Mouse (Mus musculus) hindbrain, embryonic 11.5 days (tissue): Measurements from ENCODE around the gene Ttc23. TPM values are rescaled to one million over a fixed set of nuclear protein-coding genes. Genes with fewer than 3 reads are reported as not detected.

Experiments used
- ATAC-seq: fragments of 200-750 bp; cut with Nextera tagmentation; 2 replicates; pipeline ENCODE4 v1.8.0; 2017; ENCODE audit warnings: mild to moderate bottlenecking, moderate TSS enrichment, moderate library complexity; ENCODE audit not compliant: low FRiP score
- DNase-seq: peaks from one replicate; pipeline ENCODE4 v3.0.0-alpha.2; 2015; ENCODE audit warnings: low spot score
- H3K27ac ChIP-seq: fragments of 300-500 bp; sonication (generic); 2 replicates; pipeline ENCODE4 v1.5.1; 2014; ENCODE audit warnings: mild to moderate bottlenecking, low read depth, low read length
- H3K27me3 ChIP-seq: fragments of 300-500 bp; sonication (generic); 2 replicates; pipeline ENCODE4 v1.6.1; 2014; ENCODE audit warnings: mild to moderate bottlenecking, low read length, moderate library complexity, mixed read lengths; ENCODE audit not compliant: control insufficient read depth, insufficient read depth
- H3K36me3 ChIP-seq: fragments of 300-500 bp; sonication (generic); 2 replicates; pipeline ENCODE4 v1.6.1; 2014; ENCODE audit warnings: mild to moderate bottlenecking, low read length, moderate library complexity, mixed read lengths; ENCODE audit not compliant: control insufficient read depth, insufficient read depth
- H3K4me1 ChIP-seq: fragments of 300-500 bp; sonication (generic); replicated peaks from 2 replicates; pipeline ENCODE4 v1.6.1; 2014; ENCODE audit warnings: low read length, mixed read lengths; ENCODE audit not compliant: control insufficient read depth, insufficient read depth
- H3K4me2 ChIP-seq: fragments of 300-500 bp; sonication (generic); replicated peaks from 2 replicates; pipeline ENCODE4 v1.6.1; 2014; ENCODE audit warnings: mild to moderate bottlenecking, low read depth, low read length
- H3K4me3 ChIP-seq: fragments of 300-500 bp; sonication (generic); 2 replicates; pipeline ENCODE4 v1.5.1; 2014; ENCODE audit warnings: low read depth, low read length
- H3K9ac ChIP-seq: fragments of 300-500 bp; sonication (generic); 2 replicates; pipeline ENCODE4 v1.6.1; 2014; ENCODE audit warnings: low read depth, low read length
- H3K9me3 ChIP-seq: fragments of 300-500 bp; sonication (generic); 2 replicates; pipeline ENCODE4 v1.6.1; 2016; ENCODE audit warnings: low read length; ENCODE audit not compliant: control insufficient read depth
- WGBS: fragments of 180-500 bp; shearing (Covaris S2); extraction: QIAGEN DNeasy Blood & Tissue Kit; methylation state at CpG from one replicate; pipeline ENCODE4 v1.1.7; 2014; 5-methylcytosine and 5-hydroxymethylcytosine counted together
- polyA plus RNA-seq: library from polyadenylated mRNA; unstranded; fragments of >200 nt; fragmentation: Nextera tagmentation; extraction: Ambion mirVana; gene quantifications from 2 replicates; pipeline ENCODE4 v1.2.1, GENCODE M21; 2014

Gene Ttc23
- polyA plus RNA-seq, 1 experiment from 2014 or later: 33.3 TPM

- no peak for DNase-seq
- ATAC-seq: no peak
- Histone ChIP-seq H3K27ac (no peak overlapping the region), H3K36me3 (no peaks in the 10 kb centered on the region), H3K4me1 (no peaks in the 10 kb centered on the region), H3K4me2 (no peak overlapping the region), H3K9me3 (no peaks in the 10 kb centered on the region), H3K27me3 (no peaks in the 10 kb centered on the region), H3K9ac (no peak overlapping the region), H3K4me3 (no peak overlapping the region)
- 91% methylated on average over 9 of the region's 9 CpGs for WGBS
Measured at GRCm38 (mm10) chr7:67772231-67772630, 125.0 kb downstream of the Ttc23 start.

- no peaks in the 10 kb centered on the region for H3K27me3 ChIP-seq
- DNase-seq (no peak), ATAC-seq (no peak)
- H3K4me2 ChIP-seq: no peak overlapping the region
- no peak overlapping the region for H3K9ac ChIP-seq
- H3K9me3 ChIP-seq: no peaks in the 10 kb centered on the region
- H3K4me3 ChIP-seq: no peak overlapping the region
- no peaks in the 10 kb centered on the region for H3K36me3 ChIP-seq
- 86% methylated on average over 3 of the region's 3 CpGs for WGBS
- H3K27ac ChIP-seq: no peak overlapping the region
- H3K4me1 ChIP-seq: no peaks in the 10 kb centered on the region
Measured at GRCm38 (mm10) chr7:67775623-67776022, 128.4 kb downstream of the Ttc23 start.

GRCm38 (mm10) chr7:67776636-67777305 lies 129.6 kb downstream of the Ttc23 start:
- no peak overlapping the region for H3K9ac ChIP-seq
- H3K27ac ChIP-seq: no peak overlapping the region
- H3K4me2 ChIP-seq: no peak overlapping the region
- H3K27me3 ChIP-seq: no peaks in the 10 kb centered on the region
- no peak for ATAC-seq
- no peak overlapping the region for H3K4me3 ChIP-seq
- H3K9me3 ChIP-seq: no peaks in the 10 kb centered on the region
- no peaks in the 10 kb centered on the region for H3K36me3 ChIP-seq
- H3K4me1 ChIP-seq: no peaks in the 10 kb centered on the region
- WGBS: 48% methylated on average over 12 of the region's 12 CpGs
- no peak for DNase-seq

GRCm38 (mm10) chr7:67787861-67788260 lies 140.7 kb downstream of the Ttc23 start:
- no peaks in the 10 kb centered on the region for H3K4me1 ChIP-seq
- no peak for ATAC-seq
- no peaks in the 10 kb centered on the region for H3K36me3 ChIP-seq
- no peak overlapping the region for H3K4me3 ChIP-seq
- no peak overlapping the region for H3K9ac ChIP-seq
- H3K27me3 ChIP-seq: no peaks in the 10 kb centered on the region
- H3K27ac ChIP-seq: no peak overlapping the region
- H3K9me3 ChIP-seq: no peaks in the 10 kb centered on the region
- 65% methylated on average over 2 of the region's 2 CpGs for WGBS
- H3K4me2 ChIP-seq: no peak overlapping the region
- DNase-seq: no peak

- no peaks in the 10 kb centered on the region for H3K36me3 ChIP-seq
- H3K27me3 ChIP-seq: no peaks in the 10 kb centered on the region
- ATAC-seq (no peak), DNase-seq (peak; percentile 83)
- 16% methylated on average over 10 of the region's 10 CpGs for WGBS
- no peak overlapping the region for H3K4me2 ChIP-seq
- H3K4me1 ChIP-seq: no peaks in the 10 kb centered on the region
- H3K9ac ChIP-seq: no peak overlapping the region
- H3K27ac ChIP-seq: no peak overlapping the region
- H3K9me3 ChIP-seq: no peaks in the 10 kb centered on the region
- no peak overlapping the region for H3K4me3 ChIP-seq
Measured at GRCm38 (mm10) chr7:67788713-67789112, 141.5 kb downstream of the Ttc23 start.

- no peak overlapping the region for H3K27ac ChIP-seq
- ATAC-seq (no peak), DNase-seq (no peak)
- H3K4me3 ChIP-seq: no peak overlapping the region
- H3K4me1 ChIP-seq: no peaks in the 10 kb centered on the region
- WGBS: 69% methylated on average over 7 of the region's 7 CpGs
- H3K4me2 ChIP-seq: no peak overlapping the region
- H3K27me3 ChIP-seq: no peaks in the 10 kb centered on the region
- no peaks in the 10 kb centered on the region for H3K9me3 ChIP-seq
- no peak overlapping the region for H3K9ac ChIP-seq
- no peaks in the 10 kb centered on the region for H3K36me3 ChIP-seq
Measured at GRCm38 (mm10) chr7:67791256-67791655, 144.0 kb downstream of the Ttc23 start.

- ATAC-seq (no peak), DNase-seq (no peak)
- Histone ChIP-seq H3K27me3 (no peaks in the 10 kb centered on the region), H3K9me3 (no peaks in the 10 kb centered on the region), H3K4me1 (no peaks in the 10 kb centered on the region), H3K9ac (no peak overlapping the region), H3K36me3 (no peaks in the 10 kb centered on the region), H3K4me2 (no peak overlapping the region), H3K4me3 (no peak overlapping the region), H3K27ac (no peak overlapping the region)
- 77% methylated on average over 7 of the region's 7 CpGs for WGBS
Measured at GRCm38 (mm10) chr7:67793449-67793848, 146.2 kb downstream of the Ttc23 start.

GRCm38 (mm10) chr7:67797065-67797464 lies 149.9 kb downstream of the Ttc23 start:
- H3K27me3 ChIP-seq: no peaks in the 10 kb centered on the region
- no peaks in the 10 kb centered on the region for H3K9me3 ChIP-seq
- WGBS: 40% methylated on average over 8 of the region's 8 CpGs
- H3K4me2 ChIP-seq: no peak overlapping the region
- H3K4me1 ChIP-seq: no peaks in the 10 kb centered on the region
- DNase-seq: no peak
- no peak for ATAC-seq
- H3K4me3 ChIP-seq: no peak overlapping the region
- H3K27ac ChIP-seq: no peak overlapping the region
- H3K9ac ChIP-seq: no peak overlapping the region
- no peaks in the 10 kb centered on the region for H3K36me3 ChIP-seq

- H3K4me3 ChIP-seq: no peak overlapping the region
- no peak overlapping the region for H3K4me2 ChIP-seq
- H3K4me1 ChIP-seq: no peaks in the 10 kb centered on the region
- H3K9me3 ChIP-seq: no peaks in the 10 kb centered on the region
- WGBS: 88% methylated on average over 4 of the region's 4 CpGs
- H3K27ac ChIP-seq: no peak overlapping the region
- no peaks in the 10 kb centered on the region for H3K36me3 ChIP-seq
- no peak overlapping the region for H3K9ac ChIP-seq
- no peak for DNase-seq
- no peaks in the 10 kb centered on the region for H3K27me3 ChIP-seq
- ATAC-seq: no peak
Measured at GRCm38 (mm10) chr7:67798476-67798875, 151.3 kb downstream of the Ttc23 start.
